Mouse (Mus musculus) heart, embryonic 10.5 days (tissue): ENCODE data around the gene Lrch3. TPM values are rescaled to one million over a fixed set of nuclear protein-coding genes. Genes with fewer than 3 reads are reported as not detected.
"Not testable (repeated sequence)": the region's sequence is repeated elsewhere in the genome, so short reads cannot be mapped to it uniquely, and the experiment has no call there.

Experiments used
- DNase-seq: peaks from one replicate; pipeline ENCODE4 v3.0.0-alpha.2; 2017; ENCODE audit warnings: low spot score
- H3K27ac ChIP-seq: fragments of 300-500 bp; sonication (generic); 2 replicates; pipeline ENCODE4 v1.5.1; 2016; ENCODE audit warnings: mild to moderate bottlenecking
- H3K27me3 ChIP-seq: fragments of 300-500 bp; sonication (generic); 2 replicates; pipeline ENCODE4 v1.6.1; 2016; ENCODE audit warnings: mild to moderate bottlenecking; ENCODE audit not compliant: poor library complexity, insufficient read depth, severe bottlenecking
- H3K36me3 ChIP-seq: fragments of 300-500 bp; sonication (generic); 2 replicates; pipeline ENCODE4 v1.6.1; 2016; ENCODE audit warnings: mild to moderate bottlenecking, moderate library complexity
- H3K4me1 ChIP-seq: fragments of 300-500 bp; sonication (generic); 2 replicates; pipeline ENCODE4 v1.6.1; 2016; ENCODE audit warnings: mild to moderate bottlenecking
- H3K4me3 ChIP-seq: fragments of 300-500 bp; sonication (generic); 2 replicates; pipeline ENCODE4 v1.5.1; 2016; ENCODE audit warnings: mild to moderate bottlenecking, moderate library complexity
- H3K9me3 ChIP-seq: fragments of 300-500 bp; sonication (generic); 2 replicates; pipeline ENCODE4 v1.6.1; 2016; ENCODE audit warnings: mild to moderate bottlenecking, moderate library complexity
- WGBS: fragments of 180-500 bp; shearing (Covaris S2); methylation state at CpG from one replicate; pipeline ENCODE4 v1.1.7; 2016; 5-methylcytosine and 5-hydroxymethylcytosine counted together
- polyA plus RNA-seq: library from polyadenylated mRNA; unstranded; fragments of >200 nt; fragmentation: Nextera tagmentation; extraction: Ambion mirVana; gene quantifications from 2 replicates; pipeline ENCODE4 v1.2.1, GENCODE M21; 2016

Gene Lrch3
- polyA plus RNA-seq, 1 experiment from 2014 or later: 23.7 TPM

DNA sequence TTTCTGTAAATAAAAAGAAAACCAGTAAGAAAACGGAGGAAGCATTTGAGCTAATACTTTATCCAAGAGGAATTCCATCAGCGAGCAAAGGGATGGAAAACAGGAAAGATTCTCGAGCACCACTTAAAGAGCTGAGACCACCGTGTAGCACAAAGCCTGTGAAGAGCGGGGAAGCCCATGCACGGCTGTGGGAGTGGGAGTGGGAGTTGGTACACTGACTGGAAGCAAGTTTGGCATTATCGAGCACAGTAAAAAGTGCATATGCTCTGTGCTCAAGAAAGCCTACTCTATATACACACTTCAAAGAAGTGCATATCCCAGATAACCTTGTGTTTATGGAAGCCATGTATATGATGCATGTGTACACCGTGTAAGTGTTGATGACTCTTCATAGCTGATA lies 13.1 kb downstream of the Lrch3 start:
- Histone ChIP-seq H3K4me1 (no peaks in the 10 kb centered on the region), H3K27me3 (no peaks in the 10 kb centered on the region), H3K4me3 (no peak overlapping the region), H3K27ac (no peak overlapping the region), H3K9me3 (no peaks in the 10 kb centered on the region), H3K36me3 (peaks cover 32% of the 10 kb centered on the region)
- no peak for DNase-seq
- 91% methylated on average over 8 of the region's 8 CpGs for WGBS

DNA sequence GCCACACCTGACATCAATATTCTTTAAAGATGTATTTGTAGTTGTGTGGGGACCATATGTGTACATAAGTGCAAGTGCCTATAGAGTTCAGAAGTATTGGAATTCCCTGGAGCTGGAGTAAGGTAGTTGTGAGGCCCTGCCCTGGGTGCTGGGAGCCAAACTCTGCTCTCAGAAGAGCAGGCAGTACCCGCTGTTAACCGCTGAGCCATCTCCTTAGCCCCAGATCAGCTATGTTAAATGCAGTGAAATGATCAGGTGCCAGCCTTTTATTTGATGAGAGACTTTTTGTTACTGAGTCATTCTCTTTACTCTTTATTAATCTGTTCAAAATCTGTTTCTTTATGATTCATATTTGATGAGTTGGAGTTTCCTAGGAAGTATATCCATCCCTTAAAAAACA lies 16.0 kb downstream of the Lrch3 start:
- 31% methylated on average over 2 of the region's 2 CpGs for WGBS
- Histone ChIP-seq H3K27me3 (no peaks in the 10 kb centered on the region), H3K4me1 (0 out of 2 replicates have a peak, but pooled peaks cover 1% of the 10 kb centered on the region), H3K9me3 (no peaks in the 10 kb centered on the region), H3K36me3 (peaks cover 16% of the 10 kb centered on the region), H3K4me3 (no peak overlapping the region), H3K27ac (no peak overlapping the region)
- no peak for DNase-seq

- Histone ChIP-seq H3K27me3 (no peaks in the 10 kb centered on the region), H3K27ac (no peak overlapping the region), H3K9me3 (no peaks in the 10 kb centered on the region), H3K4me3 (no peak overlapping the region), H3K4me1 (peaks cover 6% of the 10 kb centered on the region; the same call in 1 of the 2 replicates), H3K36me3 (no peaks in the 10 kb centered on the region)
- no peak for DNase-seq
- 86% methylated on average over 2 of the region's 2 CpGs for WGBS
Observed at GRCm38 (mm10) chr16:32934470-32934869, 20.6 kb downstream of the Lrch3 start.

DNA sequence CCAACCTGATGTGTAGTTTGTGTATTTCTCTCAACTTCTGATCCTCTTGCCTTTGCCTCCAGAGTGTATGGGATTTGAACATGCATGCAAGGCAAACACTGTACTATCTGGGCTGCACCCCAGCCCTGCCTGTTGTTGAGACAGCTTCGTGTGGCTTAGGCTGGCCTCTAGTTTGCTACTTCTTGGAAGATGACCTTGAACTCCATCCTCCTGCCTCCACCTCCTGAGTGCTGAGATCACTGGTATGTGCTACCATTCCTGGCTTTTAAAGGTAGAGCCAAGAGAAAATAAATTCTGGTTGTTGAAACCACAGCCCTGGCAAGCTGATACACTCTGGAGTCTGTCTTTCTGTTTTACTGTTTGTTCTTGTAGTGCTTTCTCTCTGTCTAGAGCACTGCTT lies 21.2 kb downstream of the Lrch3 start:
- Histone ChIP-seq H3K27me3 (no peaks in the 10 kb centered on the region), H3K9me3 (no peaks in the 10 kb centered on the region), H3K4me3 (no peak overlapping the region), H3K36me3 (no peaks in the 10 kb centered on the region), H3K27ac (no peak overlapping the region), H3K4me1 (peaks cover 8% of the 10 kb centered on the region; the same call in 1 of the 2 replicates)
- DNase-seq: no peak
- 48% methylated on average over 1 of the region's 1 CpGs for WGBS

GRCm38 (mm10) chr16:32937358-32937757 lies 23.5 kb downstream of the Lrch3 start:
- Histone ChIP-seq H3K27ac (no peak overlapping the region), H3K36me3 (peaks cover 4% of the 10 kb centered on the region; the same call in 1 of the 2 replicates), H3K9me3 (no peaks in the 10 kb centered on the region), H3K4me3 (no peak overlapping the region), H3K4me1 (peaks cover 8% of the 10 kb centered on the region; the same call in 1 of the 2 replicates), H3K27me3 (no peaks in the 10 kb centered on the region)
- DNase-seq: no peak
- 88% methylated on average over 2 of the region's 2 CpGs for WGBS

DNA sequence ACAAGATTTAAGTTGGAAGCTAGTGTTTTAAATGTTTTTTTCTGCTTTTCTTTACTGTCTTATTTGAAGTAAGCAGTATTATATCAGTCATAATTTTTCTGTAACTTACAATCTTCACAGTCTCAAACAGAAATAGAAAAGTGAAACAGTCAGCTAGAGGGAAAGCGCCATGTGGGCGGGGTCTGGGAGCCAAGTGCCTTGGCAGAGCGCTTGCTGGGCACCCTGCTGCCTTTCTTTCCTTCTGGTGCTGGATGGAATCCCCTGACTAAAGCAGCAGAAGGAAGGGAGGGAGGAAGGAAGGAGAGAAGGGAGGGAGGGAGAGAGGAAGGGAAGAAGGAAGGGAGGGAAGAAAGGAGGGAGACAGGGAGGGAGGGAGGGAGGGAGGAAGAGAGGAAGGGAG lies 25.4 kb downstream of the Lrch3 start:
- WGBS: 42% methylated on average over 3 of the region's 3 CpGs
- H3K36me3 ChIP-seq, DNase-seq, H3K27me3 ChIP-seq, H3K4me1 ChIP-seq, H3K27ac ChIP-seq, H3K9me3 ChIP-seq, H3K4me3 ChIP-seq: not testable (repeated sequence)

DNA sequence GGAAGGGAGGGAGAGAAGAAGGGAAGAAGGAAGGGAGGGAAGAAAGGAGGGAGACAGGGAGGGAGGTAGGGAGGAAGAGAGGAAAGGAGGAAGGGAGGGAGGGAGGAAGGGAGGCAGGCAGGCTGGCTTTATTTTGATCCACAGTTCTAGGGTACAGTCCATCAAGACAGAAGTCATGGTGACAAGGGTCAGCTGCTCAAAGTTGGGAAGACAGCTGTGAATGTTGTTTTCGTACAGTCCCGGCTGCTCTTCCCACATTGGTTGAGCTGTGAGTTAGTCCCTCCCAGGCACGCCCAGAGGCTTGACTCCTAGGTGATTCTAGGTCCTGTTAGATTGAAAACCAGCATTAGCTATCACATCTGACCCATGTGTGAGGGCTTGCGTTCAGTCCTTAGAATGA lies 25.8 kb downstream of the Lrch3 start:
- not testable (repeated sequence) for DNase-seq, H3K36me3 ChIP-seq, H3K27ac ChIP-seq, H3K4me3 ChIP-seq, H3K9me3 ChIP-seq, H3K4me1 ChIP-seq, H3K27me3 ChIP-seq
- WGBS: 83% methylated on average over 4 of the region's 4 CpGs

- H3K9me3 ChIP-seq, H3K4me1 ChIP-seq, H3K27me3 ChIP-seq, H3K27ac ChIP-seq, H3K4me3 ChIP-seq, DNase-seq, H3K36me3 ChIP-seq: not testable (repeated sequence)
- 91% methylated on average over 2 of the region's 2 CpGs for WGBS
Observed at GRCm38 (mm10) chr16:32941226-32941625, 27.3 kb downstream of the Lrch3 start.

DNA sequence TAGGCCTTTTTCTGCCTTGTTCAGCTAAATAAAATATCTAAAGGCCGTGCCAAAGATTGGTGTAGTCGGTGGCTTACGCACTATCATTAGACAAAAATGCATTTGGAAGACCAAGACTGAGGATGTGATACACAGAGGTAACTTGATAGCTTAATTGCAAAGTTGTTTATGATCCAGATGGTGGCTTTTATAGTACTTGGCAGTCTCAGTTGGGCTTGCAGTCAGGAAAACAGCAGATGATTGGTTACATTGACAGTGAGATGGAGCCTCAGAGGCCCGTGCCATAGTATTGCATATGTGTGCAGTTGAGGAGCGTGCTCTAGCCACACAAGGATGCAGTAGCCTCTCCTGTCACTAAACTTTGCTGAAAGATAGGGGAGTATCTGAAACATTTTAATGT lies 28.8 kb downstream of the Lrch3 start:
- DNase-seq: no peak
- 90% methylated on average over 5 of the region's 5 CpGs for WGBS

GRCm38 (mm10) chr16:32945379-32945778 lies 31.5 kb downstream of the Lrch3 start:
- DNase-seq: no peak
- Histone ChIP-seq H3K9me3 (no peaks in the 10 kb centered on the region), H3K27ac (no peak overlapping the region), H3K36me3 (peaks cover 6% of the 10 kb centered on the region; the same call in 1 of the 2 replicates), H3K4me3 (no peak overlapping the region), H3K27me3 (no peaks in the 10 kb centered on the region), H3K4me1 (peaks cover 8% of the 10 kb centered on the region; the same call in 1 of the 2 replicates)
- 84% methylated on average over 5 of the region's 5 CpGs for WGBS

More for the DNA sequence above, 28.8 kb downstream of the Lrch3 start:
- Histone ChIP-seq H3K4me1 (peaks cover 6% of the 10 kb centered on the region; the same call in 1 of the 2 replicates), H3K27ac (no peak overlapping the region), H3K4me3 (no peak overlapping the region), H3K9me3 (no peaks in the 10 kb centered on the region), H3K27me3 (no peaks in the 10 kb centered on the region), H3K36me3 (peaks cover 4% of the 10 kb centered on the region; the same call in 1 of the 2 replicates)

GRCm38 (mm10) chr16:32948016-32948415 lies 34.1 kb downstream of the Lrch3 start:
- Histone ChIP-seq H3K27me3 (no peaks in the 10 kb centered on the region), H3K36me3 (peaks cover 16% of the 10 kb centered on the region), H3K9me3 (no peaks in the 10 kb centered on the region), H3K4me1 (peaks cover 8% of the 10 kb centered on the region; the same call in 1 of the 2 replicates), H3K4me3 (no peak overlapping the region), H3K27ac (no peak overlapping the region)
- WGBS: 80% methylated on average over 8 of the region's 8 CpGs
- no peak for DNase-seq

GRCm38 (mm10) chr16:32948656-32949055 lies 34.8 kb downstream of the Lrch3 start:
- Histone ChIP-seq H3K4me1 (peaks cover 8% of the 10 kb centered on the region; the same call in 1 of the 2 replicates), H3K4me3 (no peak overlapping the region), H3K36me3 (peaks cover 16% of the 10 kb centered on the region), H3K27me3 (no peaks in the 10 kb centered on the region), H3K9me3 (no peaks in the 10 kb centered on the region), H3K27ac (no peak overlapping the region)
- DNase-seq: no peak
- 89% methylated on average over 5 of the region's 5 CpGs for WGBS

GRCm38 (mm10) chr16:32949281-32949680 lies 35.4 kb downstream of the Lrch3 start:
- peaks cover 16% of the 10 kb centered on the region for H3K36me3 ChIP-seq
- H3K27me3 ChIP-seq: no peaks in the 10 kb centered on the region
- H3K4me3 ChIP-seq: no peak overlapping the region
- H3K4me1 ChIP-seq: peaks cover 8% of the 10 kb centered on the region; the same call in 1 of the 2 replicates
- no peak for DNase-seq
- no peak overlapping the region for H3K27ac ChIP-seq
- no peaks in the 10 kb centered on the region for H3K9me3 ChIP-seq

DNA sequence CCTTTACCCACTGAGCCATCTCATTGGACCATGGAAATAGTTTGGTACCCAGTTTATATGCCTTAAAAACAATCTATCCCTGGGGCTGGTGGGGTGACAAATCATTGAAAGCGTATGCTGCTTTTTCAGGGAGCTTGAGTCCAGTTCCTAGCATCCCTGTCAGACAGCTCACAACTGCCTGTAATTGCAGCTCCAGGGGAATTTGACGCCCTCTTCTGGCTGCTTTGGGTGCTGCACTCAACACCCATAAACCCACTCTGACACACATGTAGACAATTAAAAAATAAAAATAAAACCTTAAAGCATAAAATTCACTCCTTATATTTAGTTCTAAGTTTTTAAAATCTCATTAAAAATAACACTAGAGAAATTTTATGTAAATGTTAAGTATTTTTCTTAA lies 37.2 kb downstream of the Lrch3 start:
- Histone ChIP-seq H3K36me3 (peaks cover 26% of the 10 kb centered on the region), H3K27ac (no peak overlapping the region), H3K9me3 (no peaks in the 10 kb centered on the region), H3K4me3 (no peak overlapping the region), H3K4me1 (peaks cover 8% of the 10 kb centered on the region; the same call in 1 of the 2 replicates), H3K27me3 (no peaks in the 10 kb centered on the region)
- no peak for DNase-seq
- WGBS: 81% methylated on average over 2 of the region's 2 CpGs
